Mouse (Mus musculus) megakaryocyte, embryonic 14.5 days (primary cell): ENCODE results near the gene Epha2. TPM values are rescaled to one million over a fixed set of nuclear protein-coding genes. Genes with fewer than 3 reads are reported as not detected.

Source experiments
- H3K27me3 ChIP-seq: replicated peaks from 2 replicates; pipeline ENCODE3; 2012; ENCODE audit warnings: inconsistent platforms
- H3K36me3 ChIP-seq: replicated peaks from 2 replicates; pipeline ENCODE3; 2012; ENCODE audit warnings: low read length, inconsistent platforms, mixed read lengths
- H3K4me1 ChIP-seq: 2 replicates; pipeline ENCODE4 v1.6.1; 2012; ENCODE audit warnings: inconsistent platforms
- H3K4me3 ChIP-seq: replicated peaks from 2 replicates; pipeline ENCODE3; 2012; ENCODE audit warnings: moderate library complexity, mild to moderate bottlenecking, inconsistent platforms
- H3K9me3 ChIP-seq: 2 replicates; pipeline ENCODE4 v1.6.1; 2012; ENCODE audit warnings: inconsistent platforms
- FLI1 ChIP-seq: IDR thresholded peaks from 2 replicates; pipeline ENCODE4 v1.6.1; 2012; ENCODE audit warnings: low read length, inconsistent platforms, mixed read lengths
- GATA1 ChIP-seq: IDR thresholded peaks from 3 replicates; pipeline ENCODE4 v1.6.1; 2012; ENCODE audit warnings: mixed read lengths, low read length, inconsistent platforms, borderline replicate concordance
- polyA plus RNA-seq: library from polyadenylated mRNA; stranded (reverse); fragments of >175 nt; gene quantifications from 2 replicates; pipeline ENCODE4 v1.2.3, GENCODE M21; 2012; ENCODE audit warnings: low replicate concordance; ENCODE audit not compliant: insufficient read depth

Gene Epha2
- polyA plus RNA-seq, 1 experiment = not detected

GRCm38 (mm10) chr4:141278154-141278553, 22.9 kb upstream of the Epha2 start:
- TF ChIP-seq GATA1 = no peak
- no peak for TF ChIP-seq FLI1
- Histone ChIP-seq H3K4me1 (peaks cover 29% of the 10 kb centered on the region), H3K4me3 (no peak overlapping the region), H3K27me3 (peaks cover 85% of the 10 kb centered on the region), H3K36me3 (no peaks in the 10 kb centered on the region), H3K9me3 (no peaks in the 10 kb centered on the region)

- peaks cover 85% of the 10 kb centered on the region for H3K27me3 ChIP-seq
Measured at GRCm38 (mm10) chr4:141279327-141279726, 21.7 kb upstream of the Epha2 start.

GRCm38 (mm10) chr4:141279783-141280182, 21.3 kb upstream of the Epha2 start:
- no peaks in the 10 kb centered on the region for H3K9me3 ChIP-seq
- H3K4me3 ChIP-seq = no peak overlapping the region

More at GRCm38 (mm10) chr4:141279327-141279726, 21.7 kb upstream of the Epha2 start:
- Histone ChIP-seq H3K36me3 (no peaks in the 10 kb centered on the region), H3K4me1 (peaks cover 26% of the 10 kb centered on the region), H3K4me3 (no peak overlapping the region), H3K9me3 (no peaks in the 10 kb centered on the region)
- no peak for TF ChIP-seq GATA1
- TF ChIP-seq FLI1 = no peak

GRCm38 (mm10) chr4:141280471-141280870, 20.6 kb upstream of the Epha2 start:
- Histone ChIP-seq H3K36me3 (no peaks in the 10 kb centered on the region), H3K27me3 (peaks cover 83% of the 10 kb centered on the region)

More at GRCm38 (mm10) chr4:141279783-141280182, 21.3 kb upstream of the Epha2 start:
- TF ChIP-seq FLI1 = no peak
- no peak for TF ChIP-seq GATA1
- peaks cover 84% of the 10 kb centered on the region for H3K27me3 ChIP-seq
- no peaks in the 10 kb centered on the region for H3K36me3 ChIP-seq
- H3K4me1 ChIP-seq = peaks cover 26% of the 10 kb centered on the region

GRCm38 (mm10) chr4:141281153-141281552, 19.9 kb upstream of the Epha2 start:
- Histone ChIP-seq H3K36me3 (no peaks in the 10 kb centered on the region), H3K27me3 (peaks cover 81% of the 10 kb centered on the region), H3K9me3 (no peaks in the 10 kb centered on the region), H3K4me3 (no peak overlapping the region), H3K4me1 (peaks cover 26% of the 10 kb centered on the region)
- TF ChIP-seq FLI1 (no peak), GATA1 (no peak)

More at GRCm38 (mm10) chr4:141280471-141280870, 20.6 kb upstream of the Epha2 start:
- Histone ChIP-seq H3K4me1 (peaks cover 26% of the 10 kb centered on the region), H3K4me3 (no peak overlapping the region), H3K9me3 (no peaks in the 10 kb centered on the region)
- TF ChIP-seq FLI1 (no peak), GATA1 (no peak)

GRCm38 (mm10) chr4:141281578-141281977, 19.5 kb upstream of the Epha2 start:
- Histone ChIP-seq H3K27me3 (peaks cover 83% of the 10 kb centered on the region), H3K4me3 (no peak overlapping the region), H3K36me3 (no peaks in the 10 kb centered on the region), H3K4me1 (peaks cover 26% of the 10 kb centered on the region), H3K9me3 (no peaks in the 10 kb centered on the region)
- TF ChIP-seq FLI1 (no peak), GATA1 (no peak)

- Histone ChIP-seq H3K27me3 (peaks cover 84% of the 10 kb centered on the region), H3K9me3 (no peaks in the 10 kb centered on the region), H3K4me1 (peaks cover 30% of the 10 kb centered on the region), H3K4me3 (no peak overlapping the region), H3K36me3 (no peaks in the 10 kb centered on the region)
- no peak for TF ChIP-seq FLI1
- no peak for TF ChIP-seq GATA1
Measured at GRCm38 (mm10) chr4:141282087-141282486, 19.0 kb upstream of the Epha2 start.

GRCm38 (mm10) chr4:141282623-141283022, 18.4 kb upstream of the Epha2 start:
- H3K4me3 ChIP-seq = no peak overlapping the region
- H3K9me3 ChIP-seq = no peaks in the 10 kb centered on the region
- no peaks in the 10 kb centered on the region for H3K36me3 ChIP-seq
- peaks cover 33% of the 10 kb centered on the region for H3K4me1 ChIP-seq
- no peak for TF ChIP-seq FLI1
- TF ChIP-seq GATA1 = no peak
- H3K27me3 ChIP-seq = peaks cover 84% of the 10 kb centered on the region

- no peak for TF ChIP-seq FLI1
- TF ChIP-seq GATA1 = no peak
- H3K9me3 ChIP-seq = no peaks in the 10 kb centered on the region
- H3K4me1 ChIP-seq = peaks cover 33% of the 10 kb centered on the region
- H3K36me3 ChIP-seq = no peaks in the 10 kb centered on the region
- H3K27me3 ChIP-seq = peaks cover 84% of the 10 kb centered on the region
- no peak overlapping the region for H3K4me3 ChIP-seq
Measured at GRCm38 (mm10) chr4:141283176-141283878, 17.7 kb upstream of the Epha2 start.

GRCm38 (mm10) chr4:141283879-141284411, 17.1 kb upstream of the Epha2 start:
- peaks cover 31% of the 10 kb centered on the region for H3K4me1 ChIP-seq
- no peaks in the 10 kb centered on the region for H3K9me3 ChIP-seq
- no peak for TF ChIP-seq FLI1
- no peak for TF ChIP-seq GATA1

More at GRCm38 (mm10) chr4:141283879-141284411, 17.1 kb upstream of the Epha2 start:
- H3K36me3 ChIP-seq = no peaks in the 10 kb centered on the region
- H3K4me3 ChIP-seq = no peak overlapping the region
- H3K27me3 ChIP-seq = peaks cover 85% of the 10 kb centered on the region
